Mouse (Mus musculus) retina, embryonic 14.5 days (tissue): ENCODE data around the gene Ets1.

Experiments
- DNase-seq: peaks from one replicate; pipeline ENCODE4 v3.0.0-alpha.2; 2015; ENCODE audit warnings: low spot score

Ets1 gene

DNA sequence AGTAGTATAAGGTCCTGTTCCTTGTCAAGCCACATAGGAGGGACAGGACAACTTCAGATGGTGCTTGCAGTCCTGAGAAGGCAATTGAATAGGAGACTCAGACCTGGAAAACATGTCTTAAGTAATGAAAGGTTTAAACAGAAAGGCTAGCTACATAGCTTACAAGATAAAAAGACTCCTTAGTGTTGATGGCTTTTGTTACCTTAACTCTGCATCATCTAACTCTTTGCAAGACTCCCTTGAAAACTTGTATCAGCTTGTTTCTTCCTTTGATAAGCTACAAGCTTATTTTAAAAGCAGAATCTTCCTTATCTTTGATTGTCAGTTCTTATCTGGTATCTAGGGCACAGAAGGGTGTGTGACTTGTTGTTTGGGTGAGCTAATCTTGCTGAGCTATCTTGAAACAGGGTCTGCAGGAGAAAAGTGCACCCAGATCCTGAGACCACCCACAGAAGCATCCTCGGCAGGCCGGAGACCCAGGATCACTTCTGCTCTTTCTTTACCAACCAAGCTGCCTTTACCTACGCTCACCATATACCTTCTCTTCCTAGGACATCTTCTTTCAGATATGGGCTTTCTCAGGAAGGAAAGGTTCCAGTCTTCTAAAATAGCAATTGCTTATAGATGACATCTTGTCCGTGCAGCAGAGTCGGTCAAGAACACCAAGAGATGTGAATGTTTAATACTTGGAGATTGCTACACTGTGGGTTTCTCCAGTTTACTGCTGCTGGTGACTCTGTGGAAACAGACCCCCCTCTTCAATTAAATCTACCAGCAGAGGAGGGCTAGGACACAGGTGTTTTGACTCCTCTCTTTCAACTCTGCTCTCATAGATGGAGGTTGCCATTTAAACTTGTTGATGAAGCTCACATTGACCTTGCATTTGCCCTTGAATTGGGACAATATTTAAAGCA, 19.2 kb upstream of the Ets1 start:
- no peak for DNase-seq

DNA sequence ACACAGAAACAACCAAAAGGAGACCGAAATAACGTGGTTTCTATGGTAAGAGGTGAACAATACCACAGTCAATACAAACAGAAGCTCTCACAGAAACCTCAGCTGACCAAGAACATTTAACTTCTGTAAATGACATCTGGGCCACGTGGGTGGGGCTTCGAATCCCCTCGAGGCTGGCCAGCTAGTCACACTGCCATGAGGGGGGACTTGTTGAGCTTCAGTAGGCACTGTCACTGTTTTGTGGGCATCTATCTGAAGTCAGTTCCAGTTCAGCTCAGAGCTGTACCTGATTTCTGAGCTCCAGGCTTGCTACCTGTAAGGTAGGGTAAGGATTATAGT, 18.6 kb upstream of the Ets1 start:
- DNase-seq = no peak

DNA sequence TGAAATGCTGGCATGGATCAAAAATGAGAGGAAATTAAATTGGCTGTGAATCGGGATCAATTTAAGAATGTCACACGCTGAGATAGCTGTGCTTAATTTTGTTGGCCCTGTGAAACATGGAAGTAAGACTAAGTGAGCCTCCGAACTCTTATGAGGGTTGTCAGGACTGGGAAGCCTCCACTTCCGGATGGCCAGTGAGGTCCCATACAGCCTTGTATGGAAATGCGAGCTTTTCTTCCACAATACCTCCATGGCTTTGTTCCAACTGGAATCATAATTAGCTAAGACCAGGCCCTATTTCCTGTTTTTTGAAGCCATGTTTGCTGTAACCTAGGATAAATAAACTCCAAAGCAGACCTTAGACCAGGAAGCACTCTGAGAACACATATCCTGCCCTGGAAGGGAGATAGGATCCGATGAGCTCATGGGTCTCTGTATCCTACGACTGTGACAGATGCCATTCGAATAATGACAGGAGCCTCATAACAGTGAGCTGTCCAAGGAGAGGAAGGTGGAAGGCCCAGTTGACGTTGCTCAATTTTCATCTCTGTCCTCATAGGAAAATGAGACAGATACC, 17.4 kb upstream of the Ets1 start:
- DNase-seq = no peak

DNA sequence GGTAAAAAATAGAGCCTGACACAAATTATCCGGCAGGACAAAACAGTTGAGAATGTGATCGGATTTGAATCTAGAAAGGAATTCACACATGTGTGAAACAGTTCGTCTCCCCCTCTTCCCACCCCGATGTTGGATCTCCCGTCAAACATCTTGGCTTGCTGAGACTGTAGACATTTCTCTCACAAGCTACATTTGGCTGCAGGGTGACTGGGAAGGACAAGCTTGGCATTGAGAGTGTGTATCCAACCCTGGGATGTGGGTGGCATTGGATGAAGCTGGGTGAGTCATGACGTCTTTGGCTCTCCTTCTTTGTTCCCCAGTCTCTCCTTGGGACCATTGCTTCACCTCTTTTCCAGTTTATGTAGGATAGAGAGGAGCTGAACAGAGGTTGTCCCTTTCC, 16.4 kb upstream of the Ets1 start:
- DNase-seq = no peak

- no peak for DNase-seq
Measured at GRCm38 (mm10) chr9:32620446-32620845, 15.6 kb upstream of the Ets1 start.

DNA sequence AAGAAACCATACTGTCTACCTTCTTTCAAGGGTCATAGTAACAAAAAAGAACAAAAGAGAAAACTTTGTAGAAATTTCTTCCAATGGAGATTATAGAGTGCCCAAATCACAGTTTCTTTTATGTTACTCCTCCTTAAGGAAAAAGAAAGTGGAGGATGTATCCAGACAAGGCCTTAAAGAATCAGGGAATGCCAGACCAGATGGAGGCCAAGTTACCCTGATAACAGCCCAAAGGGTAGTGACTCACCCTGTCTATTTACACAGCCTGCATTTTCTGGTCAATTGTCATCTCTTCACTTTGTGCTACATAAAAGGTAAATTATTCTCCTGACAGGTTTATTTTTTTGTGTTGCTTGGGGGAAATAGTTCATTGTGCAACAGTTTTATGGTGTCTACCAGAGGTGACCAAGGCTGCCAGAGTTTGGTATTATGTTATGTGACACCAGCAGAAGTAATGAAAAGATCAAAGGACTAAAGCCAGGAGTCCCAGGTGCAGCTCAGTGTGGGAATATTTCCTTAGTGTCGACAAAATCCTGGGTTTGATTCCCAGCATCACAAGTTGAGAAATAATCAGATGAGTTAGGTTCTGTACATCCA, 6.5 kb upstream of the Ets1 start:
- DNase-seq = no peak

GRCm38 (mm10) chr9:32631341-32631740, 4.7 kb upstream of the Ets1 start:
- DNase-seq = no peak

DNA sequence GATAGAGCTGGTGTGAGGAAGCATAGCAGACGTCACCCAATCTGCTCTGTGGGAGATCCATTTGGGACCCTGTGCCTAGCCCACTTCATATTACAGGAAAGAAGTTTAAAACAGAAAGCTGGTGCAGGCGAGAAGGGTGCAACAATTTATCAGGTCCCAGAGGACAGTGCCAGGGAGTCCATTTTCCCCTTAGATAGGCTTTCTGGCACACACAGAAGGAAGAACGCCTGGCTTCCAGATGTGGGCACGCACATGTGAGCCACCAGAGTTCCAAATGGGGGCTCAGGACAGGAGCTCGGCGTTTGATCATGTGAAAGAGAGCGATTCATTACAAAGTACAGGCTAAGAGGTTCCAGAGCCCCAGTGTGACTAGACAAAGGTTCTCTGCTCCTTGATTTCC, 3.8 kb upstream of the Ets1 start:
- no peak for DNase-seq

DNA sequence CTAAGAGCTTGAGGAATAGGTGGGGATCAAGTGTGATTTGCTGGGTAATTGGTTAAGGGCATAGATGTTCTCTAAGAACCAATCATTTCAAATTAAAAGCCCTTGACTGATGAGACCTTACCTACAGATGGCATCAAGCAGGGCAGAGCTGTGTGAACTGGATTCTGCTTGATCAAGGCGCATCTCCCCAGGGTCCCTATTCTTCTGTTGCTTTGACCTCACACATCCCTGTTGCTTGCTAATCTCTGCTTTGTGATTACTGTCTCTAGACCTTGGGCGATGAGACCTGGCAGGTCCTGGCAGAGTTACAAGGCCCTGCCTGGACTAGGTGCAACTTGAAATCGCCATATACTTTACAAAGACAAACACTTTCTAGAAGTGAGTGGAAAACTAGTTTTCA, 9.0 kb downstream of the Ets1 start:
- no peak for DNase-seq

DNA sequence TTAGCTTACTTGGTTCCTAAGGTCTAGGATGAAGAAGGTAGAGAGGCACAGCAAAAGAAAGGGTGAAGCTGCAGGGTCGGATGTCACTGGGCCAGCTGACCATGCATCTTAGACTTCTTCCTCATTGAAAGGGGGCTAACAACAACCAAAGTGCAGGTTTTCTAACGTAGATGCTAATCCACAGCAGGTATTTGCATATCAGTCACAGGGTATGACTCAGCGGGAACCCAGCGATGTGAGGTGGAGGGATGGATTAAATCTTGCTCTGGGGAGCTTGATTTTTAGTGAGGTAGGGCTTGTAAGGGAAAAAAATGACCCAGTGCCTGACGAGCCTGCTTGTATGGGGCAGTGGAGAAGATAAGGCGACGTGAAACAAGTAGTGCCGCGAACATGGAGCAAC, 9.5 kb downstream of the Ets1 start:
- DNase-seq = no peak

GRCm38 (mm10) chr9:32646539-32647258, 10.7 kb downstream of the Ets1 start:
- DNase-seq = no peak

DNA sequence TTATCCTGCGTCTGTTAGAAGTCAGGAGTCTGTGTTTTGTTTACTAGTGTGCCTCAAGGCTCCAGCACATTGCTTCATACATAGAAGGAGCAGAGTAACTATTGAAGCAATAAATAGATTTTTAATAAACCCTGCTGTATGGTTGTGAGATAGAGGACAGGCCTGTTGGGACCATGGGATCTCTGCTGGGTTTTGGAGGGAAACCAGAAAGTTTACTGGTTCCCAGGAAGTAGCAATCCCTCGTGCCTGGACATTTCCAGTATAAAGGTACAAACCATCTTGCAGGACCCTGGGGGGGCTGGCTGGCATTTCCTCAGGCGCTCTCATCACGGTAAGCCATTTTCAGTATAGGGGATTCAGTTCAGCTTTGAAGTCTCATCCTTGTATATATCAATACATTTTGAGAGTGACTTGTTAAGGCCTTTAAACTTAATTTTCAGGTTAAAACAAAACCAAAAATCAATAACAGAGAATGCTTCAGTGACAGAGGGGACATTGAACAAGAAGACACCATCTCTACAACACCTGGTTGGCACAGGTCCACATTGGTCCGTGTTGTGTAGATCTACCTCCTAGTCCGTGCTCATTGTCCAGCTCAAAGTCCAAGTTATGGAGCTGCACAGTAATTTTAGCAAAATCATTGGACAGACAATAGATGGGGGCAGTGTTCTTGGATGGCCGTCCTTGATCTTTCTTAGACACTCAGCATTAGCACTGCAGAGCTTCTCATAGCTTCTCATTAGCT, 11.7 kb downstream of the Ets1 start:
- DNase-seq = no peak

GRCm38 (mm10) chr9:32648286-32648685, 12.3 kb downstream of the Ets1 start:
- no peak for DNase-seq

DNA sequence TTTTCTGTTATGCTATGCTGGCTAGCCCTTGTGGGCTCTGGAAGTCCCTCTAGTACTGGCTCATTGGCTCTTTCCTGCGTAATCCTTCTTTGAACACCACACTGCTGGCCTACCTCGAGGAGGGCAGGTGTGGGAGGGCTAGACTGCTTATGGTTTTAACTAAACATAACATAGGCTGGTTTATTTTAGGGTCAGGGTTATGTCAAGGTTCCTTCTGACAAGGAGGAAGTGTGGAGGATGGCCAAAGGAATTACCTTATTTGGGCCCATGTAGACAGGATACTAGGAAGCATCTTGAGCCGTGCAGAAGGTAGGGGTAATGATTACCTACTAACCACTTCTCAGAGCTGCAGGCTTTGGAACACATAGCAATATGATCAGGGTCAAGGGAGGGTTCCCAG, 14.7 kb downstream of the Ets1 start:
- no peak for DNase-seq

DNA sequence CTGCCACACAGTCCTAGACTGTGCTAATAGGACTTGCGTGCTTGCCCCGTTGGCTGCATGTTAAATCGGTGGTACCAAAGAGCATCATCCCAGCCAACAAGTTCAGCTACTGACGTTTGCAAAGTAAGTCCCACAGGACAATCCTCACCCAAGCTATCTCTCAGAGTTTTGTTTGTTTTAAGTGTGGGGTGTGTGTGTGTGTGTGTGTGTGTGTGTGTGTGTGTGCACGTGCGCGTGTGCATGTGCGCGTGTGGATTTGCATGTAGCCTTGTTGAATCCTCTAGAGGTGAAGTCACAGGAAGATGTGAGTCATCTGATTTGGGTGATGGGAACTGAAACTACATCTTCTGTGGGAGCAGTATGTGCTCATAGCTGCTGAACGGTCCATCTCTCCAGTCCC, 16.1 kb downstream of the Ets1 start:
- DNase-seq = no peak

- DNase-seq = no peak
Measured at GRCm38 (mm10) chr9:32654305-32654704, 18.3 kb downstream of the Ets1 start.

GRCm38 (mm10) chr9:32656351-32656844, 20.4 kb downstream of the Ets1 start:
- no peak for DNase-seq

GRCm38 (mm10) chr9:32657124-32657523, 21.1 kb downstream of the Ets1 start:
- DNase-seq = no peak

GRCm38 (mm10) chr9:32660406-32660960, 24.5 kb downstream of the Ets1 start:
- no peak for DNase-seq

DNA sequence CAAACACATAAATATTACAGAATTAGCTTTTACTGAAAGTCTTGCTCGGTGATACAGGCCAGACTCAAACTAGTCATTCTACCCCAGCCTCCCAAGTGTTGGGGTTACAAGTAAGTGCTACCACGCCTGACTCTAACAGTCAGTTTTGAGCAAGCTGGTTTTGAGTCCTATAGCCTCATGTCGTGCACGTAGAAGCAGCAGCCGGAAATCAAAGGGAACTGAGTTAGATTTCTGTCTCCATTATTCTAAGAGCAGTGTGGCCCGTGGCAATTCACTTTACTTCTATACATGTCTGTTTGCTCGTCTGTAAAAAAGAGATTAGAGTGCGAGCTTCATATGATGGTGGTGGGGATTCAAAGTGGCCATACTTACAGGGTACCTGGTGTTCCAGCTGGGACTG, 25.1 kb downstream of the Ets1 start:
- DNase-seq = no peak

GRCm38 (mm10) chr9:32661561-32661960, 25.5 kb downstream of the Ets1 start:
- DNase-seq = no peak
